Mouse (Mus musculus): ENCODE results near the gene Iffo2. TPM values are rescaled to one million over a fixed set of nuclear protein-coding genes. Genes with fewer than 3 reads are reported as not detected.

Iffo2 gene
- polyA plus RNA-seq, 1 experiment from 2014 or later: 4.4 TPM

DNA sequence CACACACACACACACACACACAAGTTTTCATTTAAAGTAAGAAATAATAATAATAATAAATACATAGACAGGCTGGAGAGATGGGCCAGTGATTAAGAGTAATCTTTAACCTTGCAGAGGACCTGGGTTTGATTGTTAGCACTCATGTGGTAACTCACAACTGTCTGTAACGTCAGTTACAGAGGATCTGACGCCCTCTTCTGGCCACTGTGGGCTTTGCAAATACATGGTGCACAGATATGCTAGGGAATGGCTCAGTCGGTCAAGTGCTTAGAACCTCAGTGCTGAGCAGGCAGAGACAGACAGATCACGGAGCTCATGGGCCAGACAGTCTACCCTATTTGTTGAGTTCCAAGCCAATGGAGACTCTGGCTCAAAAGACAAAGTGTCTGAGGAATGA is 24.6 kb upstream of the Iffo2 start:
- Histone ChIP-seq H3K4me1 (ENCODE audit: control insufficient read depth in 2 of 2, insufficient read depth in 2 of 2, low read length in 2 of 2) (peaks cover 0 to 4% of the 10 kb centered on the region in 2 experiments; a peak in 1 of 4 replicates), H3K9me3 (ENCODE audit: control insufficient read depth, low read length) (no peaks in the 10 kb centered on the region), H3K9ac (ENCODE audit: low read length) (no peak overlapping the region), H3K4me2 (ENCODE audit: low read length) (no peak overlapping the region), H3K36me3 (ENCODE audit: control insufficient read depth, insufficient read depth, low read length) (no peaks in the 10 kb centered on the region), H3K4me3 (ENCODE audit: control insufficient read depth in 1 of 2, insufficient read depth in 1 of 2, low read depth in 1 of 2, low read length in 2 of 2) (no peak overlapping the region), H3K27ac (replicated peaks in 1 of 2; ENCODE audit: control insufficient read depth in 1 of 2, insufficient read depth in 1 of 2, low read depth in 2 of 2, low read length in 2 of 2) (no peak overlapping the region), H3K27me3 (ENCODE audit: control insufficient read depth, insufficient read depth, low read length) (no peaks in the 10 kb centered on the region)
- ATAC-seq (ENCODE audit: insufficient number of reproducible peaks, insufficient read depth, low FRiP score, low read depth): no peak
- 78% methylated on average over 4 of the region's 4 CpGs for WGBS

DNA sequence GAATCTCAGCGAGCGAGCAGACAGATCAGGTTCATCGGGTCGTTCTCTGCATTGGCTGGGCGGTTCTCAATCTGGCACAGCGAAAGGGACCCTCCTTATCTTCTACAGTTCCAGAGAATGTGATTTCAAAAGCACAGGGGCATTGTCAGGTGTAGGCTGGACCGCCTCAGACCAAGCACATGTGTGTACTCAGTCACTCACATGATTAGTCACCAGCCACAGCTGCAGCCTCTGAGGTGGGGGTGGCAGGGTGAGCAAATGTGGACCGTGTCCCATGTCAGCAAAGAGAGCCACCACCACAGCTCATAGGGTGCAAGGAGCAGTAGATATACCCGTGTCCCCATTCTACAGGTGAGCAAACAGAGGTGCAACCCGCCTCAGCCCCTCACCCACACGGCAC is 23.6 kb upstream of the Iffo2 start:
- Histone ChIP-seq H3K4me2 (ENCODE audit: low read length) (no peak overlapping the region), H3K4me1 (ENCODE audit: control insufficient read depth in 2 of 2, insufficient read depth in 2 of 2, low read length in 2 of 2) (no peaks in the 10 kb centered on the region; a peak in 1 of 4 replicates), H3K27ac (replicated peaks in 1 of 2; ENCODE audit: control insufficient read depth in 1 of 2, insufficient read depth in 1 of 2, low read depth in 2 of 2, low read length in 2 of 2) (no peak overlapping the region), H3K4me3 (ENCODE audit: control insufficient read depth in 1 of 2, insufficient read depth in 1 of 2, low read depth in 1 of 2, low read length in 2 of 2) (no peak overlapping the region), H3K9ac (ENCODE audit: low read length) (no peak overlapping the region), H3K36me3 (ENCODE audit: control insufficient read depth, insufficient read depth, low read length) (no peaks in the 10 kb centered on the region), H3K27me3 (ENCODE audit: control insufficient read depth, insufficient read depth, low read length) (no peaks in the 10 kb centered on the region), H3K9me3 (ENCODE audit: control insufficient read depth, low read length) (no peaks in the 10 kb centered on the region)
- no peak for ATAC-seq (ENCODE audit: insufficient number of reproducible peaks, insufficient read depth, low FRiP score, low read depth)
- WGBS: 82% methylated on average over 11 of the region's 11 CpGs

- no peak for ATAC-seq (ENCODE audit: insufficient number of reproducible peaks, insufficient read depth, low FRiP score, low read depth)
Measured at GRCm38 (mm10) chr4:139509069-139509468, 21.3 kb upstream of the Iffo2 start.

GRCm38 (mm10) chr4:139511557-139511956 is 18.8 kb upstream of the Iffo2 start:
- WGBS: 62% methylated on average over 2 of the region's 2 CpGs
- no peak for ATAC-seq (ENCODE audit: insufficient number of reproducible peaks, insufficient read depth, low FRiP score, low read depth)
- no peaks in the 10 kb centered on the region; the same call in 1 of the 2 replicates for H3K9me3 ChIP-seq (ENCODE audit: control insufficient read depth, low read length)
- H3K27ac ChIP-seq (replicated peaks in 1 of 2; ENCODE audit: control insufficient read depth in 1 of 2, insufficient read depth in 1 of 2, low read depth in 2 of 2, low read length in 2 of 2): no peak overlapping the region
- no peak overlapping the region for H3K4me3 ChIP-seq (ENCODE audit: control insufficient read depth in 1 of 2, insufficient read depth in 1 of 2, low read depth in 1 of 2, low read length in 2 of 2)
- no peaks in the 10 kb centered on the region for H3K27me3 ChIP-seq (ENCODE audit: control insufficient read depth, insufficient read depth, low read length)
- no peak overlapping the region for H3K9ac ChIP-seq (ENCODE audit: low read length)
- H3K4me1 ChIP-seq (ENCODE audit: control insufficient read depth in 2 of 2, insufficient read depth in 2 of 2, low read length in 2 of 2): no peaks in the 10 kb centered on the region; a peak in 1 of 4 replicates
- H3K36me3 ChIP-seq (ENCODE audit: control insufficient read depth, insufficient read depth, low read length): no peaks in the 10 kb centered on the region
- no peak overlapping the region for H3K4me2 ChIP-seq (ENCODE audit: low read length)

More at GRCm38 (mm10) chr4:139509069-139509468, 21.3 kb upstream of the Iffo2 start:
- H3K9me3 ChIP-seq (ENCODE audit: control insufficient read depth, low read length): no peaks in the 10 kb centered on the region; the same call in 1 of the 2 replicates
- no peak overlapping the region for H3K4me3 ChIP-seq (ENCODE audit: control insufficient read depth in 1 of 2, insufficient read depth in 1 of 2, low read depth in 1 of 2, low read length in 2 of 2)
- H3K36me3 ChIP-seq (ENCODE audit: control insufficient read depth, insufficient read depth, low read length): no peaks in the 10 kb centered on the region
- no peak overlapping the region for H3K4me2 ChIP-seq (ENCODE audit: low read length)
- 66% methylated on average over 2 of the region's 2 CpGs for WGBS
- no peak overlapping the region for H3K27ac ChIP-seq (replicated peaks in 1 of 2; ENCODE audit: control insufficient read depth in 1 of 2, insufficient read depth in 1 of 2, low read depth in 2 of 2, low read length in 2 of 2)
- H3K9ac ChIP-seq (ENCODE audit: low read length): no peak overlapping the region
- H3K27me3 ChIP-seq (ENCODE audit: control insufficient read depth, insufficient read depth, low read length): no peaks in the 10 kb centered on the region
- H3K4me1 ChIP-seq (ENCODE audit: control insufficient read depth in 2 of 2, insufficient read depth in 2 of 2, low read length in 2 of 2): no peaks in the 10 kb centered on the region; a peak in 1 of 4 replicates

- no peaks in the 10 kb centered on the region for H3K36me3 ChIP-seq (ENCODE audit: control insufficient read depth, insufficient read depth, low read length)
- no peak for ATAC-seq (ENCODE audit: insufficient number of reproducible peaks, insufficient read depth, low FRiP score, low read depth)
- H3K4me1 ChIP-seq (ENCODE audit: control insufficient read depth in 2 of 2, insufficient read depth in 2 of 2, low read length in 2 of 2): no peaks in the 10 kb centered on the region; a peak in 1 of 4 replicates
- no peak overlapping the region for H3K27ac ChIP-seq (replicated peaks in 1 of 2; ENCODE audit: control insufficient read depth in 1 of 2, insufficient read depth in 1 of 2, low read depth in 2 of 2, low read length in 2 of 2)
- H3K27me3 ChIP-seq (ENCODE audit: control insufficient read depth, insufficient read depth, low read length): no peaks in the 10 kb centered on the region
- no peak overlapping the region for H3K4me2 ChIP-seq (ENCODE audit: low read length)
- no peak overlapping the region for H3K9ac ChIP-seq (ENCODE audit: low read length)
- no peaks in the 10 kb centered on the region; the same call in 1 of the 2 replicates for H3K9me3 ChIP-seq (ENCODE audit: control insufficient read depth, low read length)
- 76% methylated on average over 2 of the region's 2 CpGs for WGBS
- H3K4me3 ChIP-seq (ENCODE audit: control insufficient read depth in 1 of 2, insufficient read depth in 1 of 2, low read depth in 1 of 2, low read length in 2 of 2): no peak overlapping the region
Measured at GRCm38 (mm10) chr4:139512985-139513384, 17.4 kb upstream of the Iffo2 start.

GRCm38 (mm10) chr4:139519221-139519620 is 11.1 kb upstream of the Iffo2 start:
- no peak overlapping the region for H3K9ac ChIP-seq (ENCODE audit: low read length)
- 59% methylated on average over 6 of the region's 6 CpGs for WGBS

GRCm38 (mm10) chr4:139521926-139522325 is 8.4 kb upstream of the Iffo2 start:
- H3K27ac ChIP-seq (replicated peaks in 1 of 2; ENCODE audit: control insufficient read depth in 1 of 2, insufficient read depth in 1 of 2, low read depth in 2 of 2, low read length in 2 of 2): no peak overlapping the region
- H3K36me3 ChIP-seq (ENCODE audit: control insufficient read depth, insufficient read depth, low read length): no peaks in the 10 kb centered on the region
- 80% methylated on average over 10 of the region's 10 CpGs for WGBS
- no peaks in the 10 kb centered on the region for H3K9me3 ChIP-seq (ENCODE audit: control insufficient read depth, low read length)
- H3K9ac ChIP-seq (ENCODE audit: low read length): no peak overlapping the region
- no peak overlapping the region for H3K4me2 ChIP-seq (ENCODE audit: low read length)
- peaks cover 7% of the 10 kb centered on the region; the same call in 1 of the 2 replicates for H3K27me3 ChIP-seq (ENCODE audit: control insufficient read depth, insufficient read depth, low read length)
- ATAC-seq (ENCODE audit: insufficient number of reproducible peaks, insufficient read depth, low FRiP score, low read depth): no peak
- H3K4me3 ChIP-seq (ENCODE audit: control insufficient read depth in 1 of 2, insufficient read depth in 1 of 2, low read depth in 1 of 2, low read length in 2 of 2): no peak overlapping the region
- no peaks in the 10 kb centered on the region for H3K4me1 ChIP-seq (ENCODE audit: control insufficient read depth in 2 of 2, insufficient read depth in 2 of 2, low read length in 2 of 2)

More at GRCm38 (mm10) chr4:139519221-139519620, 11.1 kb upstream of the Iffo2 start:
- no peaks in the 10 kb centered on the region for H3K4me1 ChIP-seq (ENCODE audit: control insufficient read depth in 2 of 2, insufficient read depth in 2 of 2, low read length in 2 of 2)
- no peaks in the 10 kb centered on the region for H3K9me3 ChIP-seq (ENCODE audit: control insufficient read depth, low read length)
- H3K36me3 ChIP-seq (ENCODE audit: control insufficient read depth, insufficient read depth, low read length): no peaks in the 10 kb centered on the region
- no peak overlapping the region for H3K27ac ChIP-seq (replicated peaks in 1 of 2; ENCODE audit: control insufficient read depth in 1 of 2, insufficient read depth in 1 of 2, low read depth in 2 of 2, low read length in 2 of 2)
- ATAC-seq (ENCODE audit: insufficient number of reproducible peaks, insufficient read depth, low FRiP score, low read depth): no peak; the same call in 1 of the 2 replicates
- no peak overlapping the region for H3K4me3 ChIP-seq (ENCODE audit: control insufficient read depth in 1 of 2, insufficient read depth in 1 of 2, low read depth in 1 of 2, low read length in 2 of 2)
- peaks cover 7% of the 10 kb centered on the region; the same call in 1 of the 2 replicates for H3K27me3 ChIP-seq (ENCODE audit: control insufficient read depth, insufficient read depth, low read length)
- no peak overlapping the region for H3K4me2 ChIP-seq (ENCODE audit: low read length)

DNA sequence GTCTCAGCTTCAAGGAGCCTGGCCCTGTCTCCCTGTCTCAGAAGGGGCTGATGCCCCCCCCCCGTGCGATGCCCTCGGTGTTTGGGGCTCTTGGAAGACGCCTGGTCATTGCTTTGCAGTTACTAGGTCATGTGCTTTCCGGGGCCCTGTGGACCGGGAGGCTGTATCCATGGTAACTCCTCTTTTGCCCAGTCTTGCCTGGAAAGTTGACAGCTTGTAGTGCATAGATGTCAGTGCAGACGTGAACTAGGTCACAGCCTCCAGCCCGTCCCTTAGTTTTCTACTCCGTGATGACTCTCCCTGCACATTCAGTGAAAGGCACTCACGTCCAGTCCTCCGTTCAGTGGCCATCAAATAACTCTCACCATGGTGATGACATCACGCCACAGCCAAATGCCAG is 3.9 kb upstream of the Iffo2 start:
- no peaks in the 10 kb centered on the region for H3K36me3 ChIP-seq (ENCODE audit: control insufficient read depth, insufficient read depth, low read length)
- no peak for ATAC-seq (ENCODE audit: insufficient number of reproducible peaks, insufficient read depth, low FRiP score, low read depth)
- no peak overlapping the region for H3K27ac ChIP-seq (replicated peaks in 1 of 2; ENCODE audit: control insufficient read depth in 1 of 2, insufficient read depth in 1 of 2, low read depth in 2 of 2, low read length in 2 of 2)
- H3K27me3 ChIP-seq (ENCODE audit: control insufficient read depth, insufficient read depth, low read length): peaks cover 7% of the 10 kb centered on the region; the same call in 1 of the 2 replicates
- no peaks in the 10 kb centered on the region for H3K9me3 ChIP-seq (ENCODE audit: control insufficient read depth, low read length)
- H3K4me1 ChIP-seq (ENCODE audit: control insufficient read depth in 2 of 2, insufficient read depth in 2 of 2, low read length in 2 of 2): no peaks in the 10 kb centered on the region
- WGBS: 62% methylated on average over 12 of the region's 12 CpGs
- H3K4me2 ChIP-seq (ENCODE audit: low read length): no peak overlapping the region
- no peak overlapping the region for H3K4me3 ChIP-seq (ENCODE audit: control insufficient read depth in 1 of 2, insufficient read depth in 1 of 2, low read depth in 1 of 2, low read length in 2 of 2)
- H3K9ac ChIP-seq (ENCODE audit: low read length): no peak overlapping the region

All from heart, embryonic 14.5 days (tissue).